Mouse (Mus musculus) kidney, adult 2 months (tissue): ENCODE results near the gene Rfxank.

Experiments used
- CTCF ChIP-seq: fragments of 200-500 bp; conservative IDR thresholded peaks from 2 replicates; pipeline ENCODE4 v1.5.1; 2011; ENCODE audit warnings: low read depth, mild to moderate bottlenecking, control low read depth, low read length, moderate library complexity, mixed read lengths; ENCODE audit not compliant: insufficient read depth, insufficient read length
- POLR2A ChIP-seq: fragments of 200-500 bp; IDR thresholded peaks from one replicate; pipeline ENCODE4 v1.6.1; 2011; ENCODE audit warnings: low read depth, low read length, control low read depth

- TF ChIP-seq CTCF (no peak), POLR2A (no peak)
Observed at GRCm38 (mm10) chr8:70160015-70160414, 21.1 kb upstream of the Rfxank start.
